Mouse (Mus musculus): Measurements from ENCODE around the gene Gm10842. TPM values are rescaled to one million over a fixed set of nuclear protein-coding genes. Genes with fewer than 3 reads are reported as not detected.
A peak's percentile ranks its signal among the peaks of the same experiment; 100 is the strongest.

Gm10842 gene
- polyA plus RNA-seq, 1 experiment from 2014 or later = not detected

- Histone ChIP-seq H3K4me3 (replicated peaks) (no peak overlapping the region), H3K4me1 (replicated peaks) (peaks cover 61% of the 10 kb centered on the region), H3K4me2 (no peak overlapping the region), H3K9me3 (replicated peaks) (no peaks in the 10 kb centered on the region), H3K27ac (no peak overlapping the region), H3K9ac (no peak overlapping the region), H3K36me3 (peaks cover 55% of the 10 kb centered on the region), H3K27me3 (no peaks in the 10 kb centered on the region)
- ATAC-seq (ENCODE audit: low read depth) (no peak), DNase-seq (no peak)
- 87% methylated on average over 5 of the region's 5 CpGs for WGBS (ENCODE audit: insufficient replicate concordance)
Measured at GRCm38 (mm10) chr11:105141115-105141514, 5.6 kb upstream of the Gm10842 start.

- peaks cover 31% of the 10 kb centered on the region for H3K36me3 ChIP-seq
- no peaks in the 10 kb centered on the region for H3K27me3 ChIP-seq
- peak overlapping the region; percentile 15; the same call in 1 of the 2 replicates for H3K9ac ChIP-seq
- H3K4me1 ChIP-seq (replicated peaks) = peaks cover 42% of the 10 kb centered on the region
- DNase-seq = no peak
- H3K4me3 ChIP-seq (replicated peaks) = no peak overlapping the region
- H3K4me2 ChIP-seq = peak overlapping the region; percentile 15; the same call in 1 of the 2 replicates
- no peaks in the 10 kb centered on the region for H3K9me3 ChIP-seq (replicated peaks)
- peak overlapping the region; percentile 70 for H3K27ac ChIP-seq
- ATAC-seq (ENCODE audit: low read depth) = peak; percentile 85
Measured at GRCm38 (mm10) chr11:105143564-105143963, 3.1 kb upstream of the Gm10842 start.

- Histone ChIP-seq H3K4me1 (replicated peaks) (peaks cover 43% of the 10 kb centered on the region), H3K27ac (peak overlapping the region; percentile 70), H3K9ac (0 out of 2 replicates have a peak overlapping the region, but pooled peaks have one; percentile 2), H3K4me2 (no peak overlapping the region), H3K9me3 (replicated peaks) (no peaks in the 10 kb centered on the region), H3K36me3 (peaks cover 26% of the 10 kb centered on the region), H3K4me3 (replicated peaks) (no peak overlapping the region), H3K27me3 (no peaks in the 10 kb centered on the region)
- WGBS (ENCODE audit: insufficient replicate concordance) = 39% methylated on average over 3 of the region's 3 CpGs
- DNase-seq (no peak), ATAC-seq (ENCODE audit: low read depth) (peak; percentile 71)
Measured at GRCm38 (mm10) chr11:105144084-105144483, 2.6 kb upstream of the Gm10842 start.

GRCm38 (mm10) chr11:105144508-105145210 is 2.0 kb upstream of the Gm10842 start:
- H3K27me3 ChIP-seq = no peaks in the 10 kb centered on the region
- peak overlapping the region; percentile 2; the same call in 1 of the 2 replicates for H3K9ac ChIP-seq
- no peak overlapping the region for H3K4me3 ChIP-seq (replicated peaks)
- peaks cover 47% of the 10 kb centered on the region for H3K4me1 ChIP-seq (replicated peaks)
- WGBS (ENCODE audit: insufficient replicate concordance) = 57% methylated on average over 11 of the region's 11 CpGs
- H3K9me3 ChIP-seq (replicated peaks) = no peaks in the 10 kb centered on the region
- ATAC-seq (ENCODE audit: low read depth) = peak; percentile 19
- peak overlapping the region; percentile 70 for H3K27ac ChIP-seq
- DNase-seq = no peak
- peaks cover 20% of the 10 kb centered on the region for H3K36me3 ChIP-seq
- no peak overlapping the region for H3K4me2 ChIP-seq

- WGBS (ENCODE audit: insufficient replicate concordance) = 81% methylated on average over 10 of the region's 10 CpGs
- ATAC-seq (ENCODE audit: low read depth) (no peak), DNase-seq (no peak)
- Histone ChIP-seq H3K27me3 (no peaks in the 10 kb centered on the region), H3K9me3 (replicated peaks) (no peaks in the 10 kb centered on the region), H3K4me1 (replicated peaks) (peaks cover 52% of the 10 kb centered on the region), H3K9ac (no peak overlapping the region), H3K36me3 (peaks cover 15% of the 10 kb centered on the region), H3K27ac (peak overlapping the region; percentile 70), H3K4me3 (replicated peaks) (no peak overlapping the region), H3K4me2 (no peak overlapping the region)
Measured at GRCm38 (mm10) chr11:105145211-105145610, 1.5 kb upstream of the Gm10842 start.

- Histone ChIP-seq H3K27ac (peak overlapping the region; percentile 67), H3K36me3 (no peaks in the 10 kb centered on the region)
- WGBS (ENCODE audit: insufficient replicate concordance) = 38% methylated on average over 3 of the region's 3 CpGs
Measured at GRCm38 (mm10) chr11:105149353-105149752, 2.7 kb downstream of the Gm10842 start.

GRCm38 (mm10) chr11:105149766-105150165 is 3.1 kb downstream of the Gm10842 start:
- Histone ChIP-seq H3K9me3 (replicated peaks) (no peaks in the 10 kb centered on the region), H3K9ac (0 out of 2 replicates have a peak overlapping the region, but pooled peaks have one; percentile 8), H3K4me1 (replicated peaks) (peaks cover 63% of the 10 kb centered on the region), H3K4me2 (no peak overlapping the region), H3K4me3 (replicated peaks) (no peak overlapping the region), H3K27me3 (no peaks in the 10 kb centered on the region), H3K36me3 (no peaks in the 10 kb centered on the region), H3K27ac (peak overlapping the region; percentile 97)
- DNase-seq (no peak), ATAC-seq (ENCODE audit: low read depth) (no peak)
- WGBS (ENCODE audit: insufficient replicate concordance) = 47% methylated on average over 1 of the region's 1 CpGs

More at GRCm38 (mm10) chr11:105149353-105149752, 2.7 kb downstream of the Gm10842 start:
- H3K9me3 ChIP-seq (replicated peaks) = no peaks in the 10 kb centered on the region
- ATAC-seq (ENCODE audit: low read depth) = no peak
- no peaks in the 10 kb centered on the region for H3K27me3 ChIP-seq
- no peak overlapping the region for H3K4me2 ChIP-seq
- H3K9ac ChIP-seq = no peak overlapping the region
- H3K4me1 ChIP-seq (replicated peaks) = peaks cover 63% of the 10 kb centered on the region
- no peak for DNase-seq
- H3K4me3 ChIP-seq (replicated peaks) = no peak overlapping the region

GRCm38 (mm10) chr11:105150691-105151090 is 4.0 kb downstream of the Gm10842 start:
- Histone ChIP-seq H3K4me1 (replicated peaks) (peaks cover 62% of the 10 kb centered on the region), H3K27me3 (no peaks in the 10 kb centered on the region), H3K4me3 (replicated peaks) (no peak overlapping the region), H3K9ac (peak overlapping the region; percentile 62; the same call in 1 of the 2 replicates), H3K9me3 (replicated peaks) (no peaks in the 10 kb centered on the region), H3K36me3 (no peaks in the 10 kb centered on the region), H3K4me2 (0 out of 2 replicates have a peak overlapping the region, but pooled peaks have one; percentile 52), H3K27ac (peak overlapping the region; percentile 97)
- WGBS (ENCODE audit: insufficient replicate concordance) = 57% methylated on average over 4 of the region's 4 CpGs
- DNase-seq = no peak
- no peak for ATAC-seq (ENCODE audit: low read depth)

- WGBS (ENCODE audit: insufficient replicate concordance) = 16% methylated on average over 18 of the region's 19 CpGs
- H3K9ac ChIP-seq = peak overlapping the region; percentile 62
Measured at GRCm38 (mm10) chr11:105151226-105152016, 4.7 kb downstream of the Gm10842 start.

GRCm38 (mm10) chr11:105152017-105152300 is 5.3 kb downstream of the Gm10842 start:
- Histone ChIP-seq H3K9me3 (replicated peaks) (no peaks in the 10 kb centered on the region), H3K27ac (peak overlapping the region; percentile 97), H3K4me2 (peak overlapping the region; percentile 52), H3K9ac (peak overlapping the region; percentile 62), H3K27me3 (no peaks in the 10 kb centered on the region), H3K4me3 (replicated peaks) (no peak overlapping the region), H3K4me1 (replicated peaks) (peaks cover 74% of the 10 kb centered on the region), H3K36me3 (no peaks in the 10 kb centered on the region)
- ATAC-seq (ENCODE audit: low read depth) = no peak
- DNase-seq = no peak
- WGBS (ENCODE audit: insufficient replicate concordance) = 20% methylated on average over 1 of the region's 4 CpGs

More at GRCm38 (mm10) chr11:105151226-105152016, 4.7 kb downstream of the Gm10842 start:
- Histone ChIP-seq H3K4me2 (peak overlapping the region; percentile 52), H3K4me1 (replicated peaks) (peaks cover 69% of the 10 kb centered on the region), H3K27me3 (no peaks in the 10 kb centered on the region), H3K9me3 (replicated peaks) (no peaks in the 10 kb centered on the region), H3K4me3 (replicated peaks) (no peak overlapping the region), H3K27ac (peak overlapping the region; percentile 97), H3K36me3 (no peaks in the 10 kb centered on the region)
- no peak for ATAC-seq (ENCODE audit: low read depth)
- no peak for DNase-seq

- DNase-seq (peak; percentile 81), ATAC-seq (ENCODE audit: low read depth) (peak; percentile 89)
- H3K27me3 ChIP-seq = no peaks in the 10 kb centered on the region
- no peaks in the 10 kb centered on the region for H3K9me3 ChIP-seq (replicated peaks)
- peaks cover 79% of the 10 kb centered on the region for H3K4me1 ChIP-seq (replicated peaks)
- peak overlapping the region; percentile 39 for H3K4me3 ChIP-seq (replicated peaks)
- H3K36me3 ChIP-seq = no peaks in the 10 kb centered on the region
- H3K4me2 ChIP-seq = peak overlapping the region; percentile 69
- peak overlapping the region; percentile 97 for H3K27ac ChIP-seq
- 19% methylated on average over 11 of the region's 11 CpGs for WGBS (ENCODE audit: insufficient replicate concordance)
- H3K9ac ChIP-seq = peak overlapping the region; percentile 60
Measured at GRCm38 (mm10) chr11:105152357-105152899, 5.7 kb downstream of the Gm10842 start.
